Mouse (Mus musculus): Measurements from ENCODE around the gene Sumf1.

- TF ChIP-seq CTCF (conservative IDR thresholded peaks at IDR 0.05 in 1 of 2, IDR thresholded peaks at IDR 0.05 in 1 of 2; ENCODE audit: low read depth in 2 of 2, low read length in 2 of 2) (no peak), SIN3A (IDR thresholded peaks at IDR 0.05; ENCODE audit: low read length) (no peak), USF1 (IDR thresholded peaks at IDR 0.05; ENCODE audit: low read depth, low read length) (no peak), POLR2A (IDR thresholded peaks at IDR 0.05; ENCODE audit: low read depth, low read length) (no peak), JUND (conservative IDR thresholded peaks at IDR 0.05; ENCODE audit: low read depth, low read length) (no peak), CHD2 (IDR thresholded peaks at IDR 0.05; ENCODE audit: low read length) (no peak), E2F4 (IDR thresholded peaks at IDR 0.05; ENCODE audit: insufficient replicate concordance, low read depth, low read length) (no peak), TCF12 (IDR thresholded peaks at IDR 0.05; ENCODE audit: low read depth, low read length) (no peak), POLR2AphosphoS2 (IDR thresholded peaks at IDR 0.05; ENCODE audit: low read depth, low read length) (no peak)
These were observed 39.0 kb upstream of the Sumf1 start for GRCm38 (mm10) chr6:108224361-108224760.

Measured in CH12.LX (cell line).